Mouse (Mus musculus) T-cell, adult 2 months (primary cell): ENCODE data around the gene Ptpn3.
"Not testable (repeated sequence)": the region's sequence is repeated elsewhere in the genome, so short reads cannot be mapped to it uniquely, and the experiment has no call there.

ENCODE experiments used
- DNase-seq: peaks from one replicate; pipeline ENCODE4 v3.0.0; 2022; ENCODE audit warnings: low spot score

Gene Ptpn3

GRCm38 (mm10) chr4:57299308-57299700 is 2.3 kb downstream of the Ptpn3 start:
- no peak for DNase-seq

GRCm38 (mm10) chr4:57298181-57298580 is 3.5 kb downstream of the Ptpn3 start:
- DNase-seq = no peak

- DNase-seq = no peak
Measured at GRCm38 (mm10) chr4:57294971-57295656, 6.5 kb downstream of the Ptpn3 start.

GRCm38 (mm10) chr4:57292670-57293069 is 9.0 kb downstream of the Ptpn3 start:
- no peak for DNase-seq

- no peak for DNase-seq
Measured at GRCm38 (mm10) chr4:57290049-57290448, 11.6 kb downstream of the Ptpn3 start.

- DNase-seq = no peak
Measured at GRCm38 (mm10) chr4:57287808-57288207, 13.8 kb downstream of the Ptpn3 start.

- no peak for DNase-seq
Measured at GRCm38 (mm10) chr4:57285251-57285650, 16.4 kb downstream of the Ptpn3 start.

GRCm38 (mm10) chr4:57283189-57283588 is 18.4 kb downstream of the Ptpn3 start:
- no peak for DNase-seq

GRCm38 (mm10) chr4:57282630-57283029 is 19.0 kb downstream of the Ptpn3 start:
- no peak for DNase-seq

- DNase-seq = no peak
Measured at GRCm38 (mm10) chr4:57282179-57282578, 19.5 kb downstream of the Ptpn3 start.

GRCm38 (mm10) chr4:57280888-57281287 is 20.7 kb downstream of the Ptpn3 start:
- no peak for DNase-seq

- DNase-seq = peak; percentile 33
Measured at GRCm38 (mm10) chr4:57279229-57279628, 22.4 kb downstream of the Ptpn3 start.

GRCm38 (mm10) chr4:57278812-57279211 is 22.8 kb downstream of the Ptpn3 start:
- DNase-seq = no peak

- DNase-seq = no peak
Measured at GRCm38 (mm10) chr4:57277671-57278070, 24.0 kb downstream of the Ptpn3 start.

- DNase-seq = peak; percentile 53
Measured at GRCm38 (mm10) chr4:57275116-57275743, 26.4 kb downstream of the Ptpn3 start.

- DNase-seq = no peak
Measured at GRCm38 (mm10) chr4:57273532-57274502, 27.8 kb downstream of the Ptpn3 start.

- DNase-seq = no peak
Measured at GRCm38 (mm10) chr4:57270991-57271390, 30.6 kb downstream of the Ptpn3 start.

- DNase-seq = not testable (repeated sequence)
Measured at GRCm38 (mm10) chr4:57270489-57270888, 31.1 kb downstream of the Ptpn3 start.

- no peak for DNase-seq
Measured at GRCm38 (mm10) chr4:57269344-57269743, 32.3 kb downstream of the Ptpn3 start.

GRCm38 (mm10) chr4:57268330-57268729 is 33.3 kb downstream of the Ptpn3 start:
- DNase-seq = no peak

GRCm38 (mm10) chr4:57266389-57266788 is 35.2 kb downstream of the Ptpn3 start:
- no peak for DNase-seq

- DNase-seq = no peak
Measured at GRCm38 (mm10) chr4:57263695-57264094, 37.9 kb downstream of the Ptpn3 start.
